Comparison of ENCODE assay signal across 28 mouse cellular contexts in the genomic region with DNA sequence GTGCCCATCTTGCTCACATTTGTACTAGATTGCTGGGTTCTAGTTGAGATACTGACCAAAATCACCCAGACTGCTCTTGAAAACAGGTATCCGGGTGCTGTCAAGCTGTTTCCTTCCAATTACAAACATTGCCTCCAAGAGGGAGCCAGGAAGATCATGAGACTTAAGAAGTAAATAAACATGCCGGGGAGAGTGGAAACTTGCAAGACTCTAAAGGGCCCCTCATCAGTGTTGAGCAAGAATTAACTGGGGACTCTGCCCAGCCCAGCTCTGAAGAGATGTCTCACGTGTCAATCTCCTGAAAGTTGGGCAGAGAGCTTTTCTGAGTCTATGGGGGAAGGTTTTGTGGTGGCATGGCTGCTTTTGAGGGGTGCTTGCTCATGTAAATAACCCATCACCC. TPM values are rescaled to one million over a fixed set of nuclear protein-coding genes. Genes with fewer than 3 reads are reported as not detected.
"Had no signal": no experiment of that assay in that cellular context is flagged by ENCODE, and none has a peak within 500 bp of the region (broad histone marks: within the 10 kb centered on the region; RNA-seq: fewer than 3 reads in every experiment).

No protein-coding gene starts in this region.

- ATAC-seq: midbrain, embryonic 16.5 days had no signal

- H3K27ac ChIP-seq: liver, embryonic 14.5 days; lung, embryonic 15.5 days; midbrain, embryonic 10.5 days; midbrain, embryonic 12.5 days; neural tube, embryonic 13.5 days; neural tube, embryonic 15.5 days had no signal

- H3K36me3 ChIP-seq: lung, embryonic 15.5 days; midbrain, embryonic 10.5 days; midbrain, embryonic 12.5 days; neural tube, embryonic 13.5 days; neural tube, embryonic 15.5 days had no signal

- H3K4me1 ChIP-seq: lung, embryonic 15.5 days; midbrain, embryonic 10.5 days; midbrain, embryonic 12.5 days; neural tube, embryonic 13.5 days; neural tube, embryonic 15.5 days had no signal

- H3K9me3 ChIP-seq: lung, embryonic 15.5 days; midbrain, embryonic 12.5 days; neural tube, embryonic 13.5 days; neural tube, embryonic 15.5 days had no signal

- H3K4me2 ChIP-seq: lung, embryonic 15.5 days; midbrain, embryonic 12.5 days; neural tube, embryonic 13.5 days; neural tube, embryonic 15.5 days had no signal

- H3K9ac ChIP-seq: liver, embryonic 14.5 days; lung, embryonic 15.5 days; midbrain, embryonic 12.5 days; neural tube, embryonic 13.5 days; neural tube, embryonic 15.5 days had no signal

- DNase-seq: lung, adult 18-20 months; lung, postnatal 10 days; lung, postnatal 4 days; midbrain, embryonic 14.5 days; retina, postnatal 1 day; right cerebral cortex, adult 18-20 months; right cerebral cortex, postnatal 25 days; right cerebral cortex, postnatal 4 days; spleen, adult 18-20 months; thymus, adult 18-20 months; thymus, postnatal 14 days; thymus, postnatal 36 days had no signal

- H3K4me3 ChIP-seq: lung, embryonic 15.5 days; midbrain, embryonic 10.5 days; midbrain, embryonic 12.5 days; myocyte; neural tube, embryonic 13.5 days; neural tube, embryonic 15.5 days had no signal

- H3K27me3 ChIP-seq: lung, embryonic 15.5 days; midbrain, embryonic 12.5 days; neural tube, embryonic 13.5 days; neural tube, embryonic 15.5 days had no signal

RNA-seq across cellular contexts. Expression of a gene that starts 19.4 kb away (rescaled TPM):
- total RNA-seq: megakaryocyte, adult 5-6 weeks; megakaryocyte-erythroid progenitor cell, adult 5-6 weeks had no signal
- polyA plus RNA-seq: midbrain, embryonic 10.5 days; midbrain, embryonic 12.5 days; midbrain, embryonic 14.5 days; myocyte had no signal

RNA-seq across cellular contexts. Expression of a gene that starts 24.6 kb away (rescaled TPM):
- total RNA-seq: megakaryocyte, adult 5-6 weeks; megakaryocyte-erythroid progenitor cell, adult 5-6 weeks had no signal
- polyA plus RNA-seq: midbrain, embryonic 10.5 days; myocyte had no signal

RNA-seq across cellular contexts. Expression of a gene that starts 31.5 kb away (rescaled TPM):
- total RNA-seq: megakaryocyte-erythroid progenitor cell, adult 5-6 weeks had no signal

RNA-seq across cellular contexts. Expression of a gene that starts 38.0 kb away (rescaled TPM):
- total RNA-seq: megakaryocyte, adult 5-6 weeks; megakaryocyte-erythroid progenitor cell, adult 5-6 weeks had no signal
- polyA plus RNA-seq: liver, embryonic 14.5 days; liver, embryonic 16.5 days; lung, embryonic 15.5 days; midbrain, embryonic 10.5 days; midbrain, embryonic 12.5 days; midbrain, embryonic 14.5 days; midbrain, embryonic 16.5 days; neural tube, embryonic 11.5 days; neural tube, embryonic 13.5 days; neural tube, embryonic 15.5 days; stomach, embryonic 14.5 days; stomach, embryonic 16.5 days had no signal

RNA-seq across cellular contexts. Expression of a gene that starts 38.7 kb away (rescaled TPM):
- total RNA-seq: megakaryocyte, adult 5-6 weeks; megakaryocyte-erythroid progenitor cell, adult 5-6 weeks had no signal
- polyA plus RNA-seq: liver, embryonic 14.5 days; liver, embryonic 16.5 days; lung, embryonic 15.5 days; midbrain, embryonic 10.5 days; midbrain, embryonic 12.5 days; midbrain, embryonic 14.5 days; midbrain, embryonic 16.5 days; myocyte; neural tube, embryonic 11.5 days; neural tube, embryonic 13.5 days; neural tube, embryonic 15.5 days; small intestine, adult 2 months; stomach, embryonic 14.5 days; stomach, embryonic 16.5 days; thymus, postnatal 0 days had no signal
